Mouse (Mus musculus) forelimb bud, embryonic 11.5 days (tissue): Measurements from ENCODE around the gene Hoxa11.

Experiments used
- DNase-seq: peaks from one replicate; pipeline ENCODE4 v3.0.0-alpha.2; 2012; ENCODE audit warnings: low read depth, low spot score

Hoxa11 gene

GRCm38 (mm10) chr6:52245757-52246142 lies at the start of gene Hoxa11:
Gene Hoxa11, minus strand, starts transcription at chr6:52245810.
- DNase-seq, result peak; percentile 83

GRCm38 (mm10) chr6:52294616-52295015 lies 49.0 kb upstream of the Hoxa11 start:
- DNase-seq, result no peak

- no peak for DNase-seq
Observed at GRCm38 (mm10) chr6:52292328-52292727, 46.7 kb upstream of the Hoxa11 start.

- no peak for DNase-seq
Observed at GRCm38 (mm10) chr6:52291021-52291860, 45.6 kb upstream of the Hoxa11 start.

- no peak for DNase-seq
Observed at GRCm38 (mm10) chr6:52290186-52290585, 44.6 kb upstream of the Hoxa11 start.

GRCm38 (mm10) chr6:52283896-52284295 lies 38.3 kb upstream of the Hoxa11 start:
- DNase-seq, result no peak

- peak; percentile 49 for DNase-seq
Observed at GRCm38 (mm10) chr6:52281084-52281483, 35.5 kb upstream of the Hoxa11 start.

- no peak for DNase-seq
Observed at GRCm38 (mm10) chr6:52276920-52277319, 31.3 kb upstream of the Hoxa11 start.

GRCm38 (mm10) chr6:52276382-52276781 lies 30.8 kb upstream of the Hoxa11 start:
- DNase-seq, result peak; percentile 47

GRCm38 (mm10) chr6:52275563-52276280 lies 30.1 kb upstream of the Hoxa11 start:
- no peak for DNase-seq

- no peak for DNase-seq
Observed at GRCm38 (mm10) chr6:52274576-52274975, 29.0 kb upstream of the Hoxa11 start.

GRCm38 (mm10) chr6:52273656-52274280 lies 28.2 kb upstream of the Hoxa11 start:
- no peak for DNase-seq

GRCm38 (mm10) chr6:52272766-52273655 lies 27.4 kb upstream of the Hoxa11 start:
- DNase-seq, result no peak

- peak; percentile 61 for DNase-seq
Observed at GRCm38 (mm10) chr6:52270494-52271480, 25.2 kb upstream of the Hoxa11 start.

GRCm38 (mm10) chr6:52268756-52269155 lies 23.1 kb upstream of the Hoxa11 start:
- DNase-seq, result no peak

- no peak for DNase-seq
Observed at GRCm38 (mm10) chr6:52268341-52268740, 22.7 kb upstream of the Hoxa11 start.

GRCm38 (mm10) chr6:52267691-52268090 lies 22.1 kb upstream of the Hoxa11 start:
- no peak for DNase-seq

GRCm38 (mm10) chr6:52267221-52267620 lies 21.6 kb upstream of the Hoxa11 start:
- peak; percentile 12 for DNase-seq

GRCm38 (mm10) chr6:52266666-52266985 lies 21.0 kb upstream of the Hoxa11 start:
- DNase-seq, result no peak
